Mouse (Mus musculus): ENCODE measurements around the gene Duxf3.
A peak's percentile ranks its signal among the peaks of the same experiment; 100 is the strongest.
"Not testable (repeated sequence)": the region's sequence is repeated elsewhere in the genome, so short reads cannot be mapped to it uniquely, and the experiment has no call there.

The Duxf3 gene

DNA sequence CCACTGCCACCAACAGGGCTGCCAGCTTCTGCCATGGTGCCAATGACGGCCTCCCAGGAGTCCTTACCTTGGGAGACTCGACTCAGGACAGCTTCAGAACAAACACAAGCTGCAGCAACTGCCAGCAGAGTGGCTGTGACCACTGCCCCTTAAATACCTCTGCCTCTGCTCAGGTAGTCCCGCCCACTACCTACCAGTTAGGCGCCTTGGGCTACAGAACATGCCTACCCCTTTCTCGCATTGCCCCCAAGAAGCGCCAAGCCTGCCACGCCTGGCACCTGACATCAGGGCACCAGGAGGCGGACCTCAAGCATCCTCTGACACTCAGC, at the start of gene Duxf3:
Gene Duxf3 (minus strand): TSS at position 35 of the 329 bp plus-strand sequence.
- not testable (repeated sequence) for DNase-seq (ENCODE audit: low read depth, low spot score)

DNA sequence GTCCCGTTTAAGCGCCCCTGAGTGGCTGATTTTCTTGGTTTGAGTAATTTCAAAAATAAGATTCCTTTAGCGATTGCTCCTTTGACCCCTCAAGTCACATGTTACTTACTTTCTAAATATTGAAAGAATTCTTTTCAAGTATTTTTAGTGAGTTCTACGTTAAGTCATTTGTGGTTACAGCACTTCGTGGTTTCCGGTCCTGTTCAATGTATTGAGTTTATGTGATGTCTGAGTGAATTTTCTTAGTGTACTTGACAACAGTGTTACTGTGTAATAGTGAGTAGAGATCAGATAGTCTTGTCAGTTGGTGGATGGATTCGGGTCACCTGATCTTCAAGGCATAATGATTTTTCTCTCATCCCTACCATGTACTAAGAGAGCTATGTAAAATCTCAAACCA, 49.8 kb upstream of the Duxf3 start:
- no peak for DNase-seq (ENCODE audit: low read depth, low spot score)

DNA sequence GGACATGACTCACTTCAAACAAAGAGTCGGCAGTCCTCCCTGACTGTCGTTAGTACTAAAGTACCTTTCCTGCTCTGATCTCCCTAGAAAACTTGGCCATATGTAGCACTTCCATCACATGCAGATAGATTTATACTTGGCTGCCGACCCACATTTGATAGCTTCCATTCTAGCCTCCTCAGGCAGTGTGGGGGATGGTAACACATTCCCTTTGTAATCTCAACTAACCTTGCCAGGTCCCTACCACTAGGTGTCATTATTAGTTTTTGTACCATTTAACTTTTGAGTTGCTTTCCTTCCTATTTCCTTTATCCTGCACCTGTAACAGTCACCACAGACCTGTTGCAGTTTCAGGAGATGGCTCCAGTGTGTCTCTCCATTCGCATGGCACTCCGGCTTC, 26.0 kb upstream of the Duxf3 start:
- DNase-seq (ENCODE audit: low read depth, low spot score) = no peak

DNA sequence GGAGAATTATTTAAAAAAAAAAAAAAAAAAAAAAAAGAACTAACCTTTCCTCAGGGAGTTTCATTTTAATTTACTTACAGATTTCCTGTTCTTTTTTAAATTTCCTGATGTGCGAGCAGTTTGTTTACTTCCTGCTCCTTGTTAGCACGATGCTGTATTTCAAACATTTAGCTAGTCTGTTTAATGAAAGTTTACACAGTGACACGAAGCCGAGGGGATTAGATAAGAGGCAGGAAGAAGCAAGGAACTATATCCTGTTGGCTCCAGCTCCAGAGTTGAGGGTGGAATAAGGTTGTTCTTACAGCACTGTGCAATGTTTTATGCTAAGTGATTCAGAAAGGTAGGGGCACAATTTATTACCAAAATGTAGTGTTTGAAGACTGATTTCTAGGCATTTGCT, 23.5 kb upstream of the Duxf3 start:
- no peak for DNase-seq (ENCODE audit: low read depth, low spot score)

DNA sequence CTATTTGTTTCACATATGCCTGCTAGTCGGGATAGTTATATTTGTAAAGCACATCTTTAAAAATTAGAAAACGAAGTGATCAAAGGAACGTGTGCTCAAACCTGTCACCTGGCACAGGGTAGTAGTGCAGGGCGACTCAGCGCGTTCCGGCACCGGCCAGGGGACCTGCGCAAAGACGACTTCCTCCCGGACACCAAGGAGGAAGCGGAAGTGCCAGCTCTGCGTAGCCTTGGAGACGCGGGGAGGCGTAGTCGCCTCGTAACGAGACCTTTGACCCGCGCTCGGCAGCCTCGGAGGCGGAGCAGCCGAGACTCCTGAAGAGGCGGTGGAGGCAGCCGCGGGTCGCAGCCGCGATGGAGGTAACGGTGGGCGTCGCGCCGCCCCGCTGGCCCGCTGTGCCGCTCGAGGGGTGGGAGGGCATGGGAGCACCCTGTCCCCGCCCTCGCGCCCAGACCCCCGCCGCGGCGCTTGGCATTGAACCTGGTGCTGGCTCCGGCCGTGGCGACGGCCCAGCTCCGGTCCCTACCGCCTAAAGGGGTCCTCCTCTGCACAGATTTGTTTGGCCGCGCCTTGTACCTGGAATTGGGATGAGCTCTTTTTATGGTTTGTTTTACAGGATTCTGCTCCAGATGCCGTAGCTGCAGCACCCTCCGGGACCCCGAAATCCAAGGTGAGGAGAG, 22.9 kb upstream of the Duxf3 start, which contains the start of gene Gcc2:
Gene Gcc2 (plus strand): TSS at position 285 of the 680 bp plus-strand sequence.
- peak; percentile 90 for DNase-seq (ENCODE audit: low read depth, low spot score)

DNA sequence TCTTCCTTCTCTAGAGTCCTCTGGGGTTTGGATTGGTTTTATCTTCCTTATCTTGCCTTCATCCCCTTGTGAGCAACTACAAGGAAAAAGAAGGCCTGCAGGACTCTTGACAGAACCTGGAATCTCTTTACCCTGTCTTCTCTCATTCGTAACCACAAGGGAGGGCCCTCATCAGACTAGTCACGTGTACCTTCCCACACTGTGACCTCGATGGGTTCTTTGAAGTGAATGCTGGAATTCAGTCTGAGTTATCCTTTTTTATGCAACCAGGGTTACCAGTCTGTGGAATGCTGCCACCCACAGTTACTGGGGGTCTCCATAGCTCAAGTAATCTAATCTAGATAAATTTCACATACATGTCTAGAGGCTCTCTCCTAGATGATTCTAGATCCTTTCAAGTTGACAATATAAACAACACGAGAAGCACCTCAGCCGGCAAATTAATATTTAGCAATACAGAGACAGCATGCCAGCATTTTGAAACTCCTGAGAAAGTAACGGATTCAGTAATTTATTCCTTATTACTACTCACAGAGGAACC, 22.2 kb upstream of the Duxf3 start:
- no peak for DNase-seq (ENCODE audit: low read depth, low spot score)

DNA sequence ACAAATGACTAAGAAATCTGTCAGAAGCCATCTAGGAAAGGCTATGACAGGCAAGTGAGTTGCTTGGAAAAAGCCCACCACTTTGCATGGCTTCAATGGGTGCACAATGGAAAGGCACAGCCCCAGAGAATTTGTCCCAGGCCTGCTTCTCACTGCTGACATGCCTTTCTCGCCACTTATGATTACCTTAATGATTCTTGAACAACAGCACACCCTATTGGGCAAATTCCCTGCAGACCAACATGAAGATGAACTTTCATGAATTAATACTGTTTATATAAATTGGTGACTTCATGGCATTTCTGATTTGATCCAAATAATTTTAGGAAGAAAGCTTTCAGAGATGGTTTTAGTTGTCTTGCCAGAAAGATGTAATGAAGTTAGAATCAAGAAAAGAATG, 17.1 kb upstream of the Duxf3 start:
- no peak for DNase-seq (ENCODE audit: low read depth, low spot score)

DNA sequence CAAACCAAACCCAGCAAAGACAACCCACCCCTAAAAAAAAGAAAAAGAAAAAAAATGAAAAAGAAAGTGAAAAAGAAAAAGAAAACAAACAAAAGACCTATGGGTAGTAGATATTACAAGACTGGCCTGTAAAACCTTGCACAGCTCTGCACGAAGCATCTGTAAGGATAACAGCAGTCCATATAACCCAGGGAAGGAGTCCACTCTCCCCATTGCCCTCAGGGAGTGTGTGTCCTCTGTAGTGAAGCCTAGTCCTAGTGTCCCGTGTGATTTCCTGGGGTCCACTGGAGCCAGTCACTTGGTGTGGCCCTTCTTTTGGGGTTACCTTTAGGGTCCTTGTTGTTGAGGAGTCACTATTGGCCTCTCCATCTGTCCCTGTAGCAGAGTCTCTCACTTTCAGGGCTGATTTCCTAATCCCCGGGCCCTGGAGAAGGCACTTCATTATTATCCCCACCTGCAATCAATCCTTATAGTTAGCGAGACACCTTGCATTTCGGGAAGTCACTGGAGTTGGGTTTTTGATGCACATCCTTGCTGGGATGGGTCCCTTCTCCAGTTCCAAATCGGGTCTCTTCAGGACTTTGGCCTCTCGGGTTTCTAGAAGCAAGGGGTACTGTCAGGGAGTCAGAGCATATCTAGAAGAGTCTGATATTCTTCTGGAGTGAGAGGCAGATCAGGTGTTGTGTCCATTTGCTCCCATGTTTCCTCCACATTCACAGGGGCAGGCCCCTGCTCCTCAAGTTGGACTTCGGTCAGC, 6.7 kb upstream of the Duxf3 start:
- not testable (repeated sequence) for DNase-seq (ENCODE audit: low read depth, low spot score)

DNA sequence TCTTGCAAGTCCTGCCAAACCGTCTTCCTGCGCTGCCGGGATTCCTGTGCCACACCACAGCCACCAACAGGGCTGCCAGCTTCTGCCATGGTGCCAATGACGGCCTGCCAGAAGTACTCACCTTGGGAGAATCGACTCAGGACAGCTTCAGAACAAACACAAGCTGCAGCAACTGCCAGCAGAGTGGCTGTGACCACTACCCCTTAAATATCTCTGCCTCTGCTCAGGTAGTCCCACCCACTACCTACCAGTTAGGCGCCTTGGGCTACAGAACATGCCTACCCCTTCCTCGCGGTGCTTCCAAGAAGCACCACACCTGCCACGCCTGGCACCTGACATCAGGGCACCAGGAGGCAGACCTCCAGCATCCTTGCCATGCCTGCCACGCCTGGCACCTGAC, 4.1 kb upstream of the Duxf3 start, which contains the start of gene Gm4981:
Gene Gm4981 (minus strand): TSS at position 89 of the 400 bp plus-strand sequence.
- no peak for DNase-seq (ENCODE audit: low read depth, low spot score)

DNA sequence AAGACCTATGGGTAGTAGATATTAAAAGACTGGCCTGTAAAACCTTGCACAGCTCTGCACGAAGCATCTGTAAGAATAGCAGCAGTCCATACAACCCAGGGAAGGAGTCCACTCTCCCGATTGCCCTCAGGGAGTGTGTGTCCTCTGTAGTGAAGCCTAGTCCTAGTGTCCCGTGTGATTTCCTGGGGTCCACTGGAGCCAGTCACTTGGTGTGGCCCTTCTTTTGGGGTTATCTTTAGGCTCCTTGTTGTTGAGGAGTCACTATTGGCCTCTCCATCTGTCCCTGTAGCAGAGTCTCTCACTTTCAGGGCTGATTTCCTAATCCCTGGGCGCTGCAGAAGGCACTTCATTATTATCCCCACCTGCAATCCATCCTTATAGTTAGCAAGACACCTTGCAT, 2.5 kb upstream of the Duxf3 start:
- not testable (repeated sequence) for DNase-seq (ENCODE audit: low read depth, low spot score)

DNA sequence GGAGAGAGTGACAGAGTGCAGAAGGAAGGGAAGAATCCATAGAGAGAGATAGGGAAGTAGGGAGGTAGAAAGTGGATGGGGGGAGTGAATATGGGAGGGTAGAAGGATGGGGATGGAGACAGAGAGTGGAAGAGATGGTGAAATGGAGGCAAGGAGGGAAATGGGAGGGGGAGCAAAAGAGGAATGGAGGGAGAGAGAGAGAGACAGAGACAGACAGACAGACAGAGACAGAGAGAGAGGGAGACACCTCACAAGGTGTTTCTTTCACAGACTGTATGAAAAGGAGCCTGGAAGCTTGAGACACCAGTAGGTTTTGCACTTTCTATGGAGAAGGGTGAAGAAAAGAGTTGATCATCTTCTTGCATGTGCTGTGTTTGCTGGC, 1.3 kb upstream of the Duxf3 start:
- not testable (repeated sequence) for DNase-seq (ENCODE audit: low read depth, low spot score)

DNA sequence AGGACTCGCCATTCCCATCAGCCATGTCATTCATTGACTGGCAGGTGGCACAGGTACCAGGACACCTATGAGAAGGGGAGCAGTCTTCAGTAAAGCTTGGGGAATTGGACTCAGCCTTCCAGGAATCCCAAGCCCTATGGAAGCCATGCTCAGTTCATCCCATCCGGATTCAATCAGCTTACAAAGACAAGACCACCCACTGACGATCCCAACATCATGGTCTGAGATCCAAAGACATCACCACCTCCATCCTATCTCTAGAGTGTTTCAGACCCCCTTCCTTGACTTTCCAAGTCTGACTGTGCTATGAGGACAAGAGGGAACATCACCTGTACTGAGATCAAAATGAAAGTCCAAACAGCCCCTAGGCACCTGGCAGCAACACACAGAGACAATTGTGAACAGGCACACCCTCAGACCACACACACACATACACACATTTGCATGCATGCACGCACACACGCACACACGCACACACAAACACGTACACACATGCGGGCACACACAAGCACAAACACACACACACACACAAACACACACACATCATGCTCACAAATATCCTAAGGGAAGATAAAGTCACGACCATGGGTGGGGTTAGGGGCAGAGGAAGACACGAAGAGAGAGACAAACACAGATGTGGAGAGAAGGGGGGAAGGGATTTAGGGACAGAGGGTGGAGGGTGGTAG, 722 bp upstream of the Duxf3 start:
- DNase-seq (ENCODE audit: low read depth, low spot score) = not testable (repeated sequence)

DNA sequence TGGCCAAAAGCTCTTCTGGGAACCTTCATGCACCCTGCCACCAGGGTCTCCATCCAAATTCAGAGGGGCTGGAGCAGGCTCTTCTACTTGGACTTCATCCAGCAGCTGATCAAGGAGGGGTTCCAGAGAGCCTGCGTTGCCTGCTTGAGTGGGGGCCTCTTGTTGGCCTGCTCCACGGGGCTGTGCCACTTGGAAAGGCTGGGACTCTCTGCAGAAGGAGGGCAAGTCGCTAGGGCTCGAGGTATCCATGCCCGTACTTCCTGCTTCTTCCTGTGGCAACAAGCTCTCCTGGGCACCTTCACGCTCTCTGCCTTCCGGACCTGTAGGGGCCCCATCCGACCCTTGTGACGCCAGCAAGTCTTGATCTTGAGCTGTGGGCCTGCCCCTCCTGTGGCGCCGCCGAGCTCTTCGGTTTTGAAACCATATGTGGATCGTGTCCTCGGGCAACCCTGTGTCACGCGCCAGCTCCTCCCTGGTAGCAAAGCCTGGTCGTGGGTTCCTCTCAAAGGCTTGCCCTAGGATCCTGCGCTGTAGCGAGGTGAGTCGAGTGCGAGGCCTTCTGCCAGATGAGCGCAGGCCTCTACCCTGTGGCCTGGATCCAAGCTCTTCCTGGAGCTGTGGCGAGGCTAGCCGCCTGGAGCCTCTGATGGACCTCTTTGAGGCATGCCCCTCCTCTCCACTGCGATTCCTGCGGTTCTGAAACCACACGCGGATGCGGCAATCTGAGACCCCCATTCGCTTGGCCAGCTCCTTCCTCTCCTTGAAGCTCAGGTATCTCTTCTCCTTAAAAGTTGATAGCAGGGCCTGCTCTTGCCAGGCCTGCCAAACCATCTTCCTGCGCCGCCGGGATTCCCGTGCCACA, 465 bp downstream of the Duxf3 start:
- DNase-seq (ENCODE audit: low read depth, low spot score) = not testable (repeated sequence)

DNA sequence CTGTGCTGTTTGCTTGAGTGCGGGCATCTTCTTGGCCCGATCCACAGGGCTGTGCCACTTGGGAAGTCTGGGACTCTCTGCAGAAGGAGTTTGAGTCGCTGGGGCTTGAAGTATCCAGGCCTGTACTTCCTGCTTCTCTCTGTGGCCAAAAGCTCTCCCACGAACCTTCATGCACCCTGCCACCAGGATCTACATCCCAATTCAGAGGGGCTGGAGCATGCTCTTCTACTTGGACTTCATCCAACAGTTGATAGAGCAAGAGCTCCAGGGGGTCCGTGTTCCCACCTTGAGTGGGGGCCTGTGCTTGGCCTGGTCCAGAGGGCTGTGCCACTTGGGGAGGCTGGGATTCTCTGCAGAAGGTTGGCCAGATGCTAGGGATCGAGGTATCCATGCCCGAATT, 1.4 kb downstream of the Duxf3 start:
- DNase-seq (ENCODE audit: low read depth, low spot score) = not testable (repeated sequence)

DNA sequence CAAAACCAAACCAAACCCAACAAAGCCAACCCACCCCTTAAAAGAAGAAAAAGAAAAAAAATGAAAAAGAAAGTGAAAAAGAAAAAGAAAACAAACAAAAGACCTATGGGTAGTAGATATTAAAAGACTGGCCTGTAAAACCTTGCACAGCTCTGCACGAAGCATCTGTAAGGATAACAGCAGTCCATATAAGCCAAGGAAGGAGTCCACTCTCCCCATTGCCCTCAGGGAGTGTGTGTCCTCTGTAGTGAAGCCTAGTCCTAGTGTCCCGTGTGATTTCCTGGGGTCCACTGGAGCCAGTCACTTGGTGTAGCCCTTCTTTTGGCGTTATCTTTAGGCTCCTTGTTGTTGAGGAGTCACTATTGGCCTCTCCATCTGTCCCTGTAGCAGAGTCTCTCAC, 2.5 kb downstream of the Duxf3 start:
- DNase-seq (ENCODE audit: low read depth, low spot score) = not testable (repeated sequence)

DNA sequence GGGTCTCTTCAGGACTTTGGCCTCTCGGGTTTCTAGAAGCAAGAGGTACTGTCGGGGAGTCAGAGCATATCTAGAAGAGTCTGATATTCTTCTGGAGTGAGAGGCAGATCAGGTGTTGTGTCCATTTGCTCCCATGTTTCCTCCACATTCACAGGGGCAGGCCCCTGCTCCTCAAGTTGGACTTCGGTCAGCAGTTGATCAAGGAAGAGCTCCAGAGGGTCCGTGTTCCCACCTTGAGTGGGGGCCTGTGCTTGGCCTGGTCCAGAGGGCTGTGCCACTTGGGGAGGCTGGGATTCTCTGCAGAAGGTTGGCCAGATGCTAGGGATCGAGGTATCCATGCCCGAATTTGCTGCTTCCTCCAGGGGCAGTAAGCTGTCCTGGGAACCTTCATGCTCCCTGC, 4.7 kb downstream of the Duxf3 start:
- DNase-seq (ENCODE audit: low read depth, low spot score) = not testable (repeated sequence)

DNA sequence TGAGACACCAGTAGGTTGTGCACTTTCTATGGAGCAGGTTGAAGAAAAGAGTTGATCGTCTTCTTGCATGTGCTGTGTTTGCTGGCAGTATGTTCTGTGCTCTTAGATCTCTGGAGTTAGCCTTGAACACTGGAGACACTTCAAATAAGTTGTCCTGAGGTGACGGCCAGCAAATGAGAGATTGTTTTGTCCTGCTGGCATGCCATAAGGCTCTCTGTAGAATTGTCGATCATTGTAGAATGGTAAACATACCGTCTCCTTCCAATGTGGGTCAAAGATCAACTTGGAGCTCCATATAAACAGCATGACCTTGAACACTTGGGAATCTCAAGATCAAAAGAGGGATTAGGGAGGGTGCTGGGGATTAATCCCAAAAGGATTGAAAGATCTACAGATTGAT, 6.1 kb downstream of the Duxf3 start:
- DNase-seq (ENCODE audit: low read depth, low spot score) = not testable (repeated sequence)

DNA sequence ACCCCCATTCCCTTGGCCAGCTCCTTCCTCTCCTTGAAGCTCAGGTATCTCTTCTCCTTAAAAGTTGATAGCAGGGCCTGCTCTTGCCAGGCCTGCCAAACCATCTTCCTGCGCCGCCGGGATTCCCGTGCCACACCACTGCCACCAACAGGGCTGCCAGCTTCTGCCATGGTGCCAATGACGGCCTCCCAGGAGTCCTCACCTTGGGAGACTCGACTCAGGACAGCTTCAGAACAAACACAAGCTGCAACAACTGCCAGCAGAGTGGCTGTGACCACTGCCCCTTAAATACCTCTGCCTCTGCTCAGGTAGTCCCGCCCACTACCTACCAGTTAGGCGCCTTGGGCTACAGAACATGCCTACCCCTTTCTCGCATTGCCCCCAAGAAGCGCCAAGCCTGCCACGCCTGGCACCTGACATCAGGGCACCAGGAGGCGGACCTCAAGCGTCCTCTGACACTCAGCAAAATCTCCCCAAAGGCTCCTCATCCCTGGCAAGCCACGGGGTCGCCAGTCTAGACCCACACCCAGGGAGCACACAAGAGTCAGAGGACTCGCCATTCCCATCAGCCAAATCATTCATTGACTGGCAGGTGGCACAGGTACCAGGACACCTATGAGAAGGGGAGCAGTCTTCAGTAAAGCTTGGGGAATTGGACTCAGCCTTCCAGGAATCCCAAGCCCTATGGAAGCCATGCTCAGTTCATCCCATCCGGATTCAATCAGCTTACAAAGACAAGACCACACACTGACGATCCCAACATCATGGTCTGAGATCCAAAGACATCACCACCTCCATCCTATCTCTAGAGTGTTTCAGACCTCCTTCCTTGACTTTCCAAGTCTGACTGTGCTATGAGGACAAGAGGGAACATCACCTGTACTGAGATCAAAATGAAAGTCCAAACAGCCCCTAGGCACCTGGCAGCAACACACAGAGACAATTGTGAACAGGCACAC, 7.4 kb downstream of the Duxf3 start, which contains the start of gene AW822073:
Gene AW822073 (minus strand): TSS at position 104 of the 959 bp plus-strand sequence.
- DNase-seq (ENCODE audit: low read depth, low spot score) = not testable (repeated sequence)

DNA sequence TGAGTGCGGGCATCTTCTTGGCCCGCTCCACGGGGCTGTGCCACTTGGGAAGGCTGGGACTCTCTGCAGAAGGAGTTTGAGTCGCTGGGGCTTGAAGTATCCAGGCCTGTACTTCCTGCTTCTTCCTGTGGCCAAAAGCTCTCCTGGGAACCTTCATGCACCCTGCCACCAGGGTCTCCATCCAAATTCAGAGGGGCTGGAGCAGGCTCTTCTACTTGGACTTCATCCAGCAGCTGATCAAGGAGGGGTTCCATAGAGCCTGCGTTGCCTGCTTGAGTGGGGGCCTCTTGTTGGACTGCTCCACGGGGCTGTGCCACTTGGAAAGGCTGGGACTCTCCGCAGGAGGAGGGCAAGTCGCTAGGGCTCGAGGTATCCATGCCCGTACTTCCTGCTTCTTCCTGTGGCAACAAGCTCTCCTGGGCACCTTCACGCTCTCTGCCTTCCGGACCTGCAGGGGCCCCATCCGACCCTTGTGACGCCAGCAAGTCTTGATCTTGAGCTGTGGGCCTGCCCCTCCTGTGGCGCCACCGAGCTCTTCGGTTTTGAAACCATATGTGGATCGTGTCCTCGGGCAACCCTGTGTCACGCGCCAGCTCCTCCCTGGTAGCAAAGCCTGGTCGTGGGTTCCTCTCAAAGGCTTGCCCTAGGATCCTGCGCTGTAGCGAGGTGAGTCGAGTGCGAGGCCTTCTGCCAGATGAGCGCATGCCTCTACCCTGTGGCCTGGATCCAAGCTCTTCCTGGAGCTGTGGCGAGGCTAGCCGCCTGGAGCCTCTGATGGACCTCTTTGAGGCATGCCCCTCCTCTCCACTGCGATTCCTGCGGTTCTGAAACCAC, 8.3 kb downstream of the Duxf3 start:
- DNase-seq (ENCODE audit: low read depth, low spot score) = not testable (repeated sequence)
